Mouse (Mus musculus): ENCODE measurements around the gene Kdm7a. TPM values are rescaled to one million over a fixed set of nuclear protein-coding genes. Genes with fewer than 3 reads are reported as not detected.

Gene Kdm7a
- polyA plus RNA-seq, 1 experiment: 2.8 TPM

- Histone ChIP-seq H3K36me3 (ENCODE audit: control insufficient read depth, insufficient read depth) (no peaks in the 10 kb centered on the region), H3K27me3 (ENCODE audit: control insufficient read depth, insufficient read depth, insufficient read length) (no peaks in the 10 kb centered on the region), H3K79me2 (ENCODE audit: control insufficient read depth, insufficient read depth) (no peaks in the 10 kb centered on the region), H3K4me3 (no peak overlapping the region), H3K4me2 (ENCODE audit: low read depth) (no peak overlapping the region), H3ac (ENCODE audit: control insufficient read depth, insufficient read length) (no peak overlapping the region)
- TF ChIP-seq E2F4 (IDR thresholded peaks at IDR 0.05; ENCODE audit: insufficient read depth): no peak
- no peak for TF ChIP-seq POLR2AphosphoS2 (IDR thresholded peaks at IDR 0.05; ENCODE audit: insufficient read length, low read depth)
- TF ChIP-seq REST (IDR thresholded peaks at IDR 0.05; ENCODE audit: insufficient read depth, insufficient read length): no peak
- TF ChIP-seq MYOG (IDR thresholded peaks at IDR 0.05; ENCODE audit: control insufficient read depth in 1 of 3, insufficient read depth in 1 of 3, insufficient read length in 2 of 3, low read depth in 2 of 3): no peak
- TF ChIP-seq SRF (IDR thresholded peaks at IDR 0.05; ENCODE audit: control insufficient read depth, insufficient read length, low read depth): no peak
- no peak for TF ChIP-seq MAX (IDR thresholded peaks at IDR 0.05; ENCODE audit: low read depth)
Measured at GRCm38 (mm10) chr6:39222487-39222886, 15.9 kb upstream of the Kdm7a start.

DNA sequence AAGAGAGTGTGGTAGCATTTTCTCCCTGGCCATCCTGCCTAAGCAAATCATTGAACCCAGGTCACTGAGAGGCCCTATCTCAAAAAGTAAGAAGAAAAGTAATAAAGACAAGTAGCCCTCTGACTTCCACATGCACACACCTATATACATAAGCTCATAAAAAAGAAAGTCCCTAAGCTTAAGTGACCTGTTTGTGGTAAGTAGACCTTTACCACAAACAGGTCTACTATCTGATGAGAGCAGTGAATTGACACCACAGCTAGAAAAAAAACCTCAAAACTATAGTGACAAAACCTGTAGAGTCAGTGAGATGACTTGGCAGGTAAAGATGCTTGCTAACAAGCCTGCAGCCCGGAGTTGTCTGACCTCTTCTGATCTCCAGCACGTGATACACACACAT lies 11.4 kb upstream of the Kdm7a start:
- no peak for TF ChIP-seq POLR2AphosphoS2 (IDR thresholded peaks at IDR 0.05; ENCODE audit: insufficient read length, low read depth)
- no peak for TF ChIP-seq MYOG (IDR thresholded peaks at IDR 0.05; ENCODE audit: control insufficient read depth in 1 of 3, insufficient read depth in 1 of 3, insufficient read length in 2 of 3, low read depth in 2 of 3)
- TF ChIP-seq REST (IDR thresholded peaks at IDR 0.05; ENCODE audit: insufficient read depth, insufficient read length): no peak
- no peak for TF ChIP-seq POLR2A (IDR thresholded peaks at IDR 0.05; ENCODE audit: insufficient read length, low read depth)
- TF ChIP-seq E2F4 (IDR thresholded peaks at IDR 0.05; ENCODE audit: insufficient read depth): no peak
- TF ChIP-seq TCF3 (IDR thresholded peaks at IDR 0.05; ENCODE audit: insufficient read length, low read depth): no peak
- no peak for TF ChIP-seq MAX (IDR thresholded peaks at IDR 0.05; ENCODE audit: low read depth)
- no peak for TF ChIP-seq USF1 (IDR thresholded peaks at IDR 0.05; ENCODE audit: low read depth)
- H3K4me2 ChIP-seq (ENCODE audit: low read depth): no peak overlapping the region
- no peaks in the 10 kb centered on the region for H3K27me3 ChIP-seq (ENCODE audit: control insufficient read depth, insufficient read depth, insufficient read length)
- no peaks in the 10 kb centered on the region for H3K79me2 ChIP-seq (ENCODE audit: control insufficient read depth, insufficient read depth)
- no peak overlapping the region for H3ac ChIP-seq (ENCODE audit: control insufficient read depth, insufficient read length)
- H3K4me3 ChIP-seq: no peak overlapping the region
- no peaks in the 10 kb centered on the region for H3K36me3 ChIP-seq (ENCODE audit: control insufficient read depth, insufficient read depth)

- no peak overlapping the region for H3K4me3 ChIP-seq
- H3ac ChIP-seq (ENCODE audit: control insufficient read depth, insufficient read length): no peak overlapping the region
- no peaks in the 10 kb centered on the region for H3K36me3 ChIP-seq (ENCODE audit: control insufficient read depth, insufficient read depth)
- H3K79me2 ChIP-seq (ENCODE audit: control insufficient read depth, insufficient read depth): no peaks in the 10 kb centered on the region
- H3K27me3 ChIP-seq (ENCODE audit: control insufficient read depth, insufficient read depth, insufficient read length): no peaks in the 10 kb centered on the region
- no peak for TF ChIP-seq USF1 (IDR thresholded peaks at IDR 0.05; ENCODE audit: low read depth)
- no peak for TF ChIP-seq REST (IDR thresholded peaks at IDR 0.05; ENCODE audit: insufficient read depth, insufficient read length)
- TF ChIP-seq MYOD1 (IDR thresholded peaks at IDR 0.05; ENCODE audit: control insufficient read depth in 1 of 3, insufficient read length in 2 of 3, low read depth in 2 of 3): no peak
- TF ChIP-seq E2F4 (IDR thresholded peaks at IDR 0.05; ENCODE audit: insufficient read depth): no peak
- TF ChIP-seq POLR2AphosphoS2 (IDR thresholded peaks at IDR 0.05; ENCODE audit: insufficient read length, low read depth): no peak
- no peak for TF ChIP-seq POLR2A (IDR thresholded peaks at IDR 0.05; ENCODE audit: insufficient read length, low read depth)
- no peak for TF ChIP-seq TCF12 (IDR thresholded peaks at IDR 0.05; ENCODE audit: insufficient read depth, poor library complexity, severe bottlenecking)
- no peak for TF ChIP-seq TCF3 (IDR thresholded peaks at IDR 0.05; ENCODE audit: insufficient read length, low read depth)
- no peak for TF ChIP-seq MYOG (IDR thresholded peaks at IDR 0.05; ENCODE audit: control insufficient read depth in 1 of 3, insufficient read depth in 1 of 3, insufficient read length in 2 of 3, low read depth in 2 of 3)
- TF ChIP-seq CEBPB (IDR thresholded peaks at IDR 0.05; ENCODE audit: insufficient read depth, poor library complexity, severe bottlenecking): no peak
- TF ChIP-seq SRF (IDR thresholded peaks at IDR 0.05; ENCODE audit: control insufficient read depth, insufficient read length, low read depth): no peak
- no peak for TF ChIP-seq MAX (IDR thresholded peaks at IDR 0.05; ENCODE audit: low read depth)
- no peak overlapping the region for H3K4me2 ChIP-seq (ENCODE audit: low read depth)
Measured at GRCm38 (mm10) chr6:39217138-39217537, 10.5 kb upstream of the Kdm7a start.

GRCm38 (mm10) chr6:39214949-39215606 lies 8.5 kb upstream of the Kdm7a start:
- H3K4me2 ChIP-seq (ENCODE audit: low read depth): no peak overlapping the region
- H3K27me3 ChIP-seq (ENCODE audit: control insufficient read depth, insufficient read depth, insufficient read length): no peaks in the 10 kb centered on the region
- H3K4me3 ChIP-seq: no peak overlapping the region
- TF ChIP-seq USF1 (IDR thresholded peaks at IDR 0.05; ENCODE audit: low read depth) (no peak), MYOD1 (IDR thresholded peaks at IDR 0.05; ENCODE audit: control insufficient read depth in 1 of 3, insufficient read length in 2 of 3, low read depth in 2 of 3) (no peak), POLR2A (IDR thresholded peaks at IDR 0.05; ENCODE audit: insufficient read length, low read depth) (no peak), E2F4 (IDR thresholded peaks at IDR 0.05; ENCODE audit: insufficient read depth) (no peak), MYOG (IDR thresholded peaks at IDR 0.05; ENCODE audit: control insufficient read depth in 1 of 3, insufficient read depth in 1 of 3, insufficient read length in 2 of 3, low read depth in 2 of 3) (no peak), MAX (IDR thresholded peaks at IDR 0.05; ENCODE audit: low read depth) (no peak), TCF3 (IDR thresholded peaks at IDR 0.05; ENCODE audit: insufficient read length, low read depth) (no peak)
- no peak overlapping the region for H3ac ChIP-seq (ENCODE audit: control insufficient read depth, insufficient read length)
- H3K79me2 ChIP-seq (ENCODE audit: control insufficient read depth, insufficient read depth): no peaks in the 10 kb centered on the region
- H3K36me3 ChIP-seq (ENCODE audit: control insufficient read depth, insufficient read depth): no peaks in the 10 kb centered on the region

- H3K79me2 ChIP-seq (ENCODE audit: control insufficient read depth, insufficient read depth): no peaks in the 10 kb centered on the region
- no peak overlapping the region for H3ac ChIP-seq (ENCODE audit: control insufficient read depth, insufficient read length)
- TF ChIP-seq MYOD1 (IDR thresholded peaks at IDR 0.05; ENCODE audit: control insufficient read depth in 1 of 3, insufficient read length in 2 of 3, low read depth in 2 of 3) (no peak), E2F4 (IDR thresholded peaks at IDR 0.05; ENCODE audit: insufficient read depth) (no peak), SRF (IDR thresholded peaks at IDR 0.05; ENCODE audit: control insufficient read depth, insufficient read length, low read depth) (no peak), TCF3 (IDR thresholded peaks at IDR 0.05; ENCODE audit: insufficient read length, low read depth) (no peak), REST (IDR thresholded peaks at IDR 0.05; ENCODE audit: insufficient read depth, insufficient read length) (no peak), POLR2AphosphoS2 (IDR thresholded peaks at IDR 0.05; ENCODE audit: insufficient read length, low read depth) (no peak), TCF12 (IDR thresholded peaks at IDR 0.05; ENCODE audit: insufficient read depth, poor library complexity, severe bottlenecking) (no peak), POLR2A (IDR thresholded peaks at IDR 0.05; ENCODE audit: insufficient read length, low read depth) (no peak), MAX (IDR thresholded peaks at IDR 0.05; ENCODE audit: low read depth) (no peak), CEBPB (IDR thresholded peaks at IDR 0.05; ENCODE audit: insufficient read depth, poor library complexity, severe bottlenecking) (no peak), MYOG (IDR thresholded peaks at IDR 0.05; ENCODE audit: control insufficient read depth in 1 of 3, insufficient read depth in 1 of 3, insufficient read length in 2 of 3, low read depth in 2 of 3) (no peak), USF1 (IDR thresholded peaks at IDR 0.05; ENCODE audit: low read depth) (no peak)
- H3K4me3 ChIP-seq: no peak overlapping the region
- H3K27me3 ChIP-seq (ENCODE audit: control insufficient read depth, insufficient read depth, insufficient read length): no peaks in the 10 kb centered on the region
- no peaks in the 10 kb centered on the region for H3K36me3 ChIP-seq (ENCODE audit: control insufficient read depth, insufficient read depth)
- H3K4me2 ChIP-seq (ENCODE audit: low read depth): no peak overlapping the region
Measured at GRCm38 (mm10) chr6:39209677-39210076, 3.1 kb upstream of the Kdm7a start.

Measured in myocyte (in vitro differentiated cells).